Mouse (Mus musculus) ES-CJ7 (cell line): Measurements from ENCODE around the gene Dlx6.

Source experiments
- DNase-seq: peaks from one replicate; pipeline ENCODE4 v3.0.0; 2011; ENCODE audit warnings: low read depth, low spot score

Gene Dlx6

DNA sequence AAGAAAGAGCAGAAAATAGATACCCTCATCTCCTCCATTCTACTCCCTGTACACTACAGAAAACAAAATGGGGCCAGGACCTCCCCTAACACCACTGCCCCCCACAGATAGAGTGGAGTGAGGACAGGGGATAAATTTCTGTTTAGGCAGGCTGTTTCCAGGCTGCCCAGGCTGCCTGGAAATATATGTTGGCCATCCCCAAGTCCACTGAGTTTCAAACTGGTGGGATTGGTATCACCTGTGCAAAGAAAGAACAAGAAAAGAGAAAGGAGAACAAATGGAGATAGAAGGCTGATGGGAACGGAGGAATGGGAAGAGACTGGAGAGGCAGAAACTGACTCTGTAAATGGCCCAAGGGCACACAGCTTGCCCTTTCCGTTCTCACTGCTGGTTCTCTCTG is 13.1 kb downstream of the Dlx6 start:
- DNase-seq = no peak

DNA sequence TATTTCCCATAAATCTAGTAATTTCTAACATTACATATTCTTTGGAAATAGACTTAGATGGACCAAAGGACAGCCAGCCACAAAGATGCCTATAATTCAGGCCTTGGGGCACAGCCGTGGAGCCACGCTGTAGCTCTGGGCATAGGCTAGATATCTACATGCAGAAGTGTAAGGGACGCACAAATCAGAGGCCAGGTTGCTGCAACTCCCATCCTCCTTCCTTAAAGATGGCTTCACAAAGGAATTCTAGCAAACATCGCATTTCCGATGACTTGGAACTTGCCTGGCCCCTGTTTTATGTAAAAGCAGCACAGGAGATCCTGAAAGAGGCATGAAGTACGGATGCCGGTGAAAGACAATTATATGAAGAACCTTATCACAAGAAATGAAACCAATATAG is 13.6 kb downstream of the Dlx6 start:
- no peak for DNase-seq

DNA sequence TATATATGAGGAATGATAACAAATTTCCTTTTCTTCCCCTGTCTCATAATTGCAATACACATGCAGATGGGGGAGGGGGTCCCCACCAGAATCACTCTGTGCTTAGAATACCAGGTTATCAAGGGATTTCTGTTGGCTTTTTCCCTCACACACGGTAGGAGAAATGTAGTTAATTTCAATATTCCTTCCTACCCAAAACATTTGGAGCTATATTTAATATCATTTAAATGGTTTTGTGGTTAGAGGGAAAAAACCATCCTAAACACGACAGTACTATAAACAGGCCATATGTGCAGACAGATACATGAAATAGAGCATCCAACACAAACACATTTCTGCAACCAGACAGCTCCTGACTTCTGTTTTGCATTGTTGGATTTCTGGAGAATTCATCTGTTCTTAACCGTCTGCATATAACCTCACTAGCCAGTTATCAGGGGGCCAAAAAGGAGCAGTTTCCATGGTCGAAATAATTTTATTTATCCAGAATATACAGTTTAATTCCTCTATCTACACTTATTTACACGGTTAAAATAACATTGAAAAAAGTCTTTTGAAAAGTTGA is 14.3 kb downstream of the Dlx6 start:
- no peak for DNase-seq

DNA sequence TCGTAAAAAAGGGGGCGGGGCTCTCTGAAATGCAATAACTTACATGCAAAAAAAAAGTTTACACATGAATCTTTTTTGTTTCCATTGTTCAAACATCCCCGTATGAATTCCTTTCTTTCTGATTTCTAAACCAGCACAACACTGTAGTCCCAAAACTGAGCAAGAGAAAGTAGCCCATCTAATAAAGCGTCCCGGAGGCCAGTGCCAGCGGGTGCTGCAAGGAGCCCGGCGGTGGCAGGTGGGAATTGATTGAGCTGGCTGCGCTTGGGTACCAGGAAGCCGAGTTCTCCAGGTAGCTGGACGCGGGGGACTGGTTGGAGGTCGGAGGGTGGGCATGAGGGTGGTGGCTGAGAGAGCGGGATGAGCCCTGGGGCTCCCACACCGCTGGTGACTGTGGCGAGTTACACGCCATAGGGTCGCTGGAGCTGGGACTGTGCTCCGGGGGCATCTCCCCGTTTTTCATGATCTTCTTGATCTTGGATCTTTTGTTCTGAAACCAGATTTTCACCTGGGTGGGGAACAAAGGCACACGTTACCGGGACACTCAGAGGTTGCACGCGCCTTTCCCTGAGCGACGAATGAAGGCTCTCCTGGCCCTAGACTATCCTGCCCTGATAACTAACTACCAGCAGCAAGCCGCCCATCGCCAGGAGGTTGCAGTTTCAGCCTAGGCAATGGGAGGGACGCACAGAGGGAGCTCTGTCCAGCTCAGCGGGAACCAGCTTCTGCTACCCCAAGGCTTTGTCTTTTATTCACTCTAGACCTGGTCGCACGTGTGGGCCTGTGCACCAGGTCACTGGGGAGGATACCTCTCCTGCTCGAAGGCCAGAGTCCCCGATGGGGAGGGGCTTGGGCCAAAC is 15.1 kb downstream of the Dlx6 start:
- DNase-seq = peak; percentile 68

DNA sequence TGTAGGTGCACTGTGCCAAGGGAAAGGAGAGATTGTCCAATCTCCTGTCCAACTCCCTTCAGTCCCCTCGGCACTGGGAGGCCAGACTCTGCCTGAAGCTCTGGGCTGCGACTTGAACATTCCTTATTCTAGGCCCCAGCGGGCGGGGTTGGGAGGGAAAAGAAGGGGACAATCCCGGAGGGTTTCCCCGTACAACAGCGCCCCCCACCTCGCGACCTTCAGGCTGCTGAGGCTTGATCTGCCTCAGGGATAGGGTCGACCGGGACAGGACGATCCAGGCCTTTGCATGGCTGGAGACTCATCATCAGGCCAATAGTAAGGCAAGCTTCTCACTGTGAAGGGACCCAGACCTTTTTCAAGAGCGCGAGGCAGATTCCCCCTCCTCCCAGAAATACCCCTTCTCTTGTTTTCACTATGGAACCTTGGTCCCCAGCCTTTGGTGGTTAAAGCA is 15.7 kb downstream of the Dlx6 start:
- DNase-seq = peak; percentile 76

DNA sequence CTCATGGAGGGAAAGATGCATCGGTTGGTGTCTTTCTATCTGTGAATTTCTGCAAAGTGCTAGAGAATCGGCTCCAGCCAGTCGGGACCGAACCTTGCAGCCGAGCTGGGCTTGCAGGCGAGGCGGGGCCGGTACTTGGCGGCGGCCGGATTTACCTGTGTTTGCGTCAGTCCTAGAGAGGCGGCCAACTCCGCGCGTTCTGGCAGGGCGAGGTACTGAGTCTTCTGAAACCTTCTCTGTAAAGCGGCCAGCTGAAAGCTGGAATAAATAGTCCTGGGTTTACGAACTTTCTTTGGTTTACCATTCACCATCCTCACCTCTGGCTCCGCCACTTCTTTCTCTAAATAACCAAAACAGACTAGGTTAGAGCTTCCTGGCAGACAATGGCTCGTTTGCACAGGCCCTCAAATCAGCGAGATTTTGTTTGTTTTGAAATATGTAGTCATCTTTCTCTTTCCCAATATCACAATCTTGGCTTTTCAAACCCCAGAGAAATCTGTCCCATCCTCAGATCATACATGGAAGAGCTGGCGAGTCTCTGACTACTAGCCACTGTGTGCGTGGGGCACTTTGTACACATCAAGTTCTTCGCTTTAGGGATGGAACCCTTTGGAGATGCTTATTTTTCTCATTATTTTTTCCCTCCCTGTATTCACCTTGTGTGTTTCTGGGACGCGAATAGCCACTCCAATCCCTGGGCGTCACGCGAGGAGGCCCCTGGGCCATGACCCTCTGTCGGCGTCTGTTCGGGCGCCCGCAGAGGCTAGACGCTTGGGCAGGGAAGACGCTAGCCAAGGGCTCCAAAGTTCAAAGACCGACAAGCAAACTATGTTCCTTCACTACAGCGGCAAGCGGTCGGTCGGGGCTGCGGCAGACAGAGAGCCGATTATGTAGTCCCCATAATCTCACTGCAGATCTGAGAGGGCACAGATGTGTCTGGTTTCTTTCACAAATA is 16.5 kb downstream of the Dlx6 start:
- DNase-seq = peak; percentile 39

DNA sequence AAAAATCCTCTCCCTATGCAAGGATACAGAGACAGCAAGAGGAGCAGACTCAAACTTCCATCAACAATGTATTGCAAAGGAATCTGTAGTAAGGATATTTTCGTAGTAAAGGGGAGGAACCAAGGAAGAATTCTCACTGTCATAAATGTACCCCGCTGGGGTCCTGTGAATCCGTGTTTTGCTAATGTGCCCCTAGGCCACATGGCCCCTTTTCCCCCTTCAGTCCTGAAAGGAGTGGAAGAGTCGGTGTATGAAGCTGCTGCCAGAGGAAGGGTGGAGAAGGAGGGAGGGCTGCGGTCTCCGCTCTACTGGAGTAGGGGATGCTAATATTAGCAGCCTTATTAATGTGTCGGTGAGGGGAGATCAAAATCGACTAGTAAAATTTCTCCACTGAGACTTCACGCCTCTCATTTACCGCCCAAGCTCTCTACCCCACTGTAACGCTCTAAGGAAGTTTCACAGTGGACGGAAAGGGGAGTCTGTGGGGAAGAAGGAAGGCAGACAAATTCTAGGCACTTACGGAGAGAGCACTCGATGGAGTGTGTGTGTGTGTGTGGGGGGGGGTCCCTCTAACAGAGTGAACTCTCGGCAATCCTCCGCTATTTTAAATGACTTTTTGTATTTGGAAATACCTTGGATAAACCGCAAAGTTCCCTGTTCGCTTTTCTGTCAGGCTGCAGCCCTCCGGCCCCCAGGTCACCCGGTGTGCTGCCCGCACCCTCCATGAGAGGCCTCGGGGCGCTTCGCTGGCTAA is 17.4 kb downstream of the Dlx6 start:
- DNase-seq = peak; percentile 33

DNA sequence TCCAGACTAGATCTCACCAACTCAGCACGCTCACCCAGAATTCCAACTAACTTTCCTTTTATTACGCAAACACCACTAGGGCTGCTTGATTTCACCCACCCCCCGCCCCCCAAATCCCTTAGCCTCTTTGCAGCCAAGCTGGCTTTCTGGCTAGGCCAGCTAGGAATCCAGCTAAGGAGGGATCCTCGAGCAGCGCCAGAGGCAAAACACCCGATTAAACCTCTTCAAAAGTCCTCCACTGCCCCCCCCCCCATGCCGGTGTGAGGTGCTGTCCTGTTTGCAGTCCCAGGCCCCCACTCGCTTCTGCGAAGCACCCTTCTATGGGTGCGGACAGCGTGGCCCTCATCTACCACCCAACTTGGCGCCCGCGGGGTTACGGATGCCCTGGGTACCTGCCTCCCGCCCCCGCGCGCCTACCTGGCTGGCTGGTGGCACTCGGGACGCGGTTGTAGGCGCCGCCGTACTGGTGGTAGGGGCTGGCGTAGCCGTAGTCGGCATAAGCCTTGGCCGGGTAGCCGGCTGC is 18.0 kb downstream of the Dlx6 start:
- peak; percentile 27 for DNase-seq

DNA sequence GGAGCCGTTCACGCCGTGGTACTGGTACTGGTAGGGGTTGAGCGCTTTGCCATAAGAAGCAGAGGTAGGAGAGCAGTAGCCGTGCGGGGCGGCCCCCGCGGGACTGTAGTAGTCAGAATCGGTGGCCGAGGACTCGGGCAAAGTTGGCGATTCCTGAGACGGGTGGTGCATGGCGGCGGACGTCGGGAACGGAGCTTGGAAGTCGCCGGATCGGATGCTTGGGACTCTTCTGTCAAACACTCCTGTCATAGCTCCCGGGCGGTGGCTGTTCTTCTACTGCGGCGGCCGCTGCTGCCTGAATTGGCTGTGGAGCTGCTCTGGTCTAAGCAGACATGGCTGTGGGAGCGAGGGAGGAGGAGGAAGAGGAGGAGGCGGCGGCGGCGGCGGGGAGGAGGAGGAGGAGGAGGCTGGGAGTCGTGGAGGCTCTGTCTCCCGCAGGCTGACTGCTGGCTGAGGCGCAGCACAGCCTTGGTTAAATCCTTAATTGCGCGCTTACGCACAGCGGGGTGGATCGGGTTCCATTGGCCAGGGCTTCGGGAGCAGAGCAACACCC is 18.6 kb downstream of the Dlx6 start, which contains the start of gene Dlx5:
Dlx5 (minus strand) TSS at position 448 of the 553 bp plus-strand sequence.
- DNase-seq = peak; percentile 80

DNA sequence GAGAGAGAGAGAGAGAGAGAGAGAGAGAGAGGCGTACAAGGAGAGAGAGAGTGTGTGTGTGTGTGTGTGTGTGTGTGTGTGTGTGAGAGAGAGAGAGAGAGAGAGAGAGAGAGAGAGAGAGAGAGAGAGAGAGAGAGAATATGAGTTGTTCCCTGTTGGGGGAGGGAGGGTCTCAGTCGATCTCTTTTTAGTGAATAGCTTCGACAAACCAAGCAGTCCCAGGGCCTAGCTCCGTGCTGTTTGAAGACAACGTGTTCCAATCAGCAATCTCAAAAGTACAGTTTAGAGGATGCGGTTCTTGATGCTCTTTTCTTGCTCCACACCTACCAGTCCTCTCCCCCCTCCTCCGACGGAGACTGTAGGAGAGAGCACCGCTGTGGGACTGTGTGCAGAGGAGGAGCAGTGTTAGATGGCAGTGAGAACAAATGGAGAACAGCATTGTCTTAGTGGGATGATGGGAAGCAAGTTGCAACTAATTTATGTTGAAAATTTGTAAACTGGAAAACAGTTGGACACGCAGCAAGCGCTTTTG is 19.2 kb downstream of the Dlx6 start:
- DNase-seq = peak; percentile 38

DNA sequence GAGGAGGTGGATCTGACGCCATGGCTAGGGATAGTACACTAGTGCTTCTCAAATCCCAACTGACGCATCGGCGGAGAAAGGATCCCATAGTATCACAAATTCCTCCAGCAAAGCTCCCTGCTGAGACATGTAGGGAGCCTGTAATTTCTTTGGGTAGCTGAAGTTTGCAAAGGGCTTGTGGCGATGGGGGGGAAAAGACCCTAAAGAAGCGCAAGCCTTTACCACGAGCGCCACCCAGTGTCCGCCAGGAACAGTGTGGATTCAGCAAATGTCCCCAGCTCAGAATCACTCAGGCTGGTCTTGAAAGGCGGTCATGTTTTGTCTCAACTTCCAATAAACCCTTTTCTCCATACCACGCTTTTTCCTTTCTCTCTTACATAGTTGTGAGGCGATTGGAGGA is 21.8 kb downstream of the Dlx6 start:
- DNase-seq = peak; percentile 69

DNA sequence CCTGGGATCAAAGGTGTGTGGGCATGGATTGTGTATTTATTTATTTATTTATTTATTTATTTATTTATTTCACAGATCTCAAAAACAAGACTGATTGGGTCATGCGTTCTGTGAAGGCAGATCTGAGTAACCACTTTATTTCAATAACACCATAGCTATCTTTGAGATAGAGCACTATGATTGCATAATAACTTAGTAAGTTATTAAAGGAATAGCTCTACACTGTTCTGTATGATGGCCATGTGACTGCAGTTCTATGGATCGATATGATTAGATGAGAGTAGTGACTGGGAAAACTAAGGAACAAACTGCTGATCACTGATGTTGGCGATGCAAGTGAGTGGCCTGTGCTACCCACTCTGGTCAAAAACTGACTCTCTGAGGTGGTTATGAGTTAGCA is 23.1 kb downstream of the Dlx6 start:
- DNase-seq = no peak

DNA sequence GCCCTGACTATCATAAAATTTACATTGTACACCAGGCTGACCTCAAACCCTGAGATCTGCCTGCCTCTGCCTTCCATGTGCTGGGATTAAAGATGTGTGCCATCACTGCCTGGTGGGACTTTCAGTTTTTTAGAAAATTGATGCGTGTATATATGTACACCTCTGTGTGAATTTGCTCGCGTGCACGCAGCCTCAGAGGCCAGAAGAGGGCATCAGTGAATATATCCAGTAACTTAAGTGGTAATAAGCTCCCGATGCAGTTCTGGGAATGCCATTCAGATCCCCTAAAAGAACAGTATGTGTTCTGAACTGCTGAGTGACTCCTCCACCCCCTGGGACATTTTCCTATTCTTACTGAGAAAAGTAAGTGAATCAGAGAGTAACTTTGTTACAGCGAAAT is 26.9 kb downstream of the Dlx6 start:
- no peak for DNase-seq

DNA sequence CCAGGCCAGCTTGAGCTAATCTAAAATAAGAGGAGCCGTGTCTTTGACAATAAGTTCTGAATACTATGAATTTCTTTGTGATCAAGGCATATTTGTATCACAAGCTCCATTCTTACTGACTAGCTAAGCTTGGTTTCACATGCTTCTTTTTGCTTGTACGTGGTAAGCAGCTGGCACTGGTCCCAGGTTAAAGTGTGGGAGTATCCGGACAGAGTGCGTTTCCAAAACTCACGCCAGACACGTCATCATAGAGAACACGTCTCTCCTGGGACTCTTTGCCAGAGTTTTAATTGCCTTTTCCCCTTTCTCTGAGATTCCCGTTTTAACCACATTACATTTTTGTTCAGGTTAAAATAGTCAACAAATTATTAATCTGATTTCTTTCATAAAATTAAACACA is 46.5 kb downstream of the Dlx6 start:
- no peak for DNase-seq

DNA sequence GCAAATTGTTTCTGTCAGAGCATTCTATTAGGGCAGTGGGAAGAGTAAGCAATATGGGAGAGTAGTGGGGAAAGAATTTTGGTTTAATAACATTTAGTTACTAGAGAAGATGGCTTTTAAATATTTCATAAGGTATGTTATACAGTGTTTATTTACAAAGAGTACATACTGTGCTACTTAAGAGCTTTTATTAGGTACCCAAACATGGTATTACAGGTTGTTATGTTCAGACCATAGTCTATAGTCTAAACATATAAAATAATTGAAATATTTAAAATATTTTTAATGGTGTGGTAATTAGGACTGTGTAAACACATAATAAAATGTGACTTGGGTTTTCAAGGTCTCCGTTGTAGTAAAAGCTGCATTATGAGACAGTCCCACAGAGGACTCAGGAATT is 51.2 kb downstream of the Dlx6 start:
- DNase-seq = no peak

DNA sequence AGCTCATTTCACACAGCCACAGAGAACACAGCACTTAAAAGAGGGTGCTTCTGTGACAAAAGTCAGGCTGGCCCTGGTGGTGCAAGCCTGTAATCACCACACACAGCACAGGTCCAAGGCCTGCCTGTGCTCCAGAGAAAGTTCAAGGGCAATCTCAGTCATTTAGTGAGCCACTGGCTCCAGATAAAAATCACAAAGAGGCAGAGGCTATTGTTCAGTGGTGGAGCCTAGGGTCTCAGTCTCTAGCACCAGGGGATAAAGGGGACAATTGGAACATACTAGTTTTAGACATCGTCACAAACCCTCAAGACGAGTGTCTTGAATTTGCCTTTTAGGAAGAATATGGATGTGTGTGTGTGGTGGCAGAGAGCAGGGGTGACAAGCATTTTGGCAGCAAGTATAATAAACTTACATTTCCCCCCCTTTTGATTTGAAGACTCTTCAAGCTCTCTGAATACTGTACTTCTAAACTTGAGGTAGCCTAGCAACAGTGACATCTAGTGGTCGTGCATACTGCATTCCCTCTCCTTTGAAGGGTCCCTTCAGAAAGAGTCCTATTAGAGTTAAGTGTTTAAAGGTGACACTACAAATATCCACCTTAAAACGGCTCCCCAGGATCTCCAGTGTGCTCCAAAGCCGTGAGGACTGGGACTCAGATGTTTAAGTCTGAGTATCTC is 51.9 kb downstream of the Dlx6 start:
- peak; percentile 74 for DNase-seq

DNA sequence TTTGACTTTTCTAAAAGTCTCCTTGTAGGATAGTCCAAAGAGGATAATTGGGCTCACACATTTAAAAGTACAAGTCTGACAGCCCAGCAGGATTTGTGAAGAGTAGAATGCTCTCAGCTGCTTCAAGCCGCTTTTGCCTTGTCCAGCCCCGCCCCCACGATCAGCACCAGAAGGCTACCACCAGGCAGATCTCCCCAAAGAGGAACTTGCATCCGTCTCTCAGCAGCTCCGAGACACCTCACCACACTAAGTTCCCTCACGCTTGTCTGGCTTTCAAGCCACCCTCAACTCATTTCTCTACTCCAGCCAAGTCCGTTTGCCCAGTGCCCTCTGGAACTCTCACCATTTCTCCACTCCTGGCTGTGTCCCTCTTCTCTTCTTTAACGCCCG is 52.4 kb downstream of the Dlx6 start:
- peak; percentile 9 for DNase-seq

DNA sequence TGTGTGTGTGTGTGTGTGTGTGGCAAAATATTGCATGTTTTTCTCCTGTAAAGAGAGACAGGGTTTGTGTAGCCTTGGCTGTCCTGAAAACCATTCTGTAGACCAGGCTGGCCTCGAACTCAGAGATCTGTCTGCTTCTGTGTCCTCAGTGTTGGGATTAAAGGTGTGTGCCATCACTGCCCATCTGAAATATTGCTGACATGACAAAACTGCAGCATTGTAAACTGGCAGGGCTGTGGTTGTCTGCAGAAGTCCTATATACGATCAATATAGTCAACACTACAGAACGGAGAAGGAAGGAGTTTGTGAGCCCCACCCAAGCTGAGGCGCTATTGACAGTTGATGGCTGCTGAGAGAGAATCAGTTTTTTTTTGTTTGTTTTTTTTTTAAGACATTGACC is 54.2 kb downstream of the Dlx6 start:
- no peak for DNase-seq
